Mouse (Mus musculus): Measurements from ENCODE around the gene Rae1. TPM values are rescaled to one million over a fixed set of nuclear protein-coding genes. Genes with fewer than 3 reads are reported as not detected.

Rae1 gene
- 10 to 100 TPM; 11.0 to 11.2 TPM for total RNA-seq (2021)
- long read RNA-seq, experiment 1, transcript Rae1-201 (12 exons, 1,742 nt): major isoform, 26 of 32 reads
- long read RNA-seq, experiment 1, partial matches to known transcripts: 0 of 32 reads
- long read RNA-seq, experiment 1, other reads (novel, unspliced or antisense): 6 of 32 reads
- long read RNA-seq, experiment 2, transcript Rae1-201 (12 exons, 1,742 nt): major isoform, 17 of 23 reads
- long read RNA-seq, experiment 2, partial matches to known transcripts: 1 of 23 reads
- long read RNA-seq, experiment 2, other reads (novel, unspliced or antisense): 5 of 23 reads

GRCm38 (mm10) chr2:172999630-173000284 lies at the start of gene Rae1:
Gene Rae1 (plus strand): TSS chr2:173000117.
- DNase-seq (ENCODE audit: low spot score): peak; percentile 98

DNA sequence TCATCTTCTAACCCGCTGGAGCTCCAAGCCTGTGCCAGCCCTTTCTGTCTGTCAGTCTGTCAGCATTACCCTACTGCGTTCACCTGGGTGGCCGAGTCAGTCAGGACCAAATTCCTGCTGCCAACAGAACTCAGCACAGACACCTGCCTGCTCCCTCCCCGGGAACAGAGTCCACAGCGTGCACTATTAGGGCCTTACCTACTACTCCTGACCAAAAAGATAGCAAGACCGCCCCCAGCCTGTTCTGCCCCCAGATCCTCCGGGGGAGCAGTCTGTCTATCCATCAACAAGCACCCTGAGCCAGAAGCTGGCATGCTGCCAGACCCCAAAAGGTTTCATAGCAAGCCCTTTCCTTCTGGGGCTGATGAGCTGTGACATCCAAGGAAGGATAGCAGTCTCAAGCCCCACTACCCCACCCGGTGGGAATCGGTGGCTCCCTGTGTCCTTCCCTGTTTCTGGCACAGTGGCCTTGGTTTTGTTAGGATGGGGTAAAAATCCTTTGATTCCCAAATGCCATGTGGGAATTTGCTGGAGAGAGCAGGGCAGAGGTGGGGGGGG lies 49.7 kb upstream of the Rae1 start:
- DNase-seq (ENCODE audit: low spot score): no peak

DNA sequence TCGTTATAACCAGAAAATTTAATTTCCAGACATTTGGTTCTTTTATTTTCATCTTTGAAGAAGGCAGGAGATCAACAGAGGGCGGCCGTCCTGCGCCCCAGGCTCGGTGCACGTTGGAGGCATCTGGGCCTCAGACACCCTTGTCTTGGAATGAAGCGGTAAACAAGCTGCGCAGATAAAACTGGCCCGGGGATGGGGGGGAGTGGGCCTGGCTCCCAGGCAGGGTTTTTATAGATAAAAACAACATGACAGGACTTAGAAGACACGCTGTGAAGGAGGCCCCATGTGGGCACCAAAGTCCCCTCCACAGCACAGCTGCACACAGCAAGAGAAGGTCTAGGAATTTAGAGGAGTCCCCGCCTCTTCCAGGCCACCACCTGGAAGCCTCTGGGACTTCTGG lies 49.2 kb upstream of the Rae1 start:
- DNase-seq (ENCODE audit: low spot score): no peak

DNA sequence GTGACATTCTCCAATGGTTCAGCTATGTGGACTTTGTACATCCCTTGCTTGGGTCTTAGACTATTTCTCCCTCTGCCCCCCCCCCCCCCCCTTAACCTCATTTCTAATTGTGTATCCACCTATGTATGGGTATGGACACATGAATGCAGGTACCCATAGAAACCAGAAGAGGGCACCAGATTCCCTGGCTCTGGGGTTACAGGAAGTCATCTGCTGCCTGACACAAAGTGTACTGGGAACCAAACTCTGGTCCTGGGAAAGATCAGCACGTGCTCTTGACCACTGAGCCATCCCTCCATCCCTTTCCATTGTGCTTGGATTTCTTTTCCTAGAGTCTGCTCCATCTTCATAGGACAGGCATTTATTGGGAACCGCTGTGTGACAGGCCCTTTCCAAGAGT lies 47.9 kb upstream of the Rae1 start:
- DNase-seq (ENCODE audit: low spot score): no peak

DNA sequence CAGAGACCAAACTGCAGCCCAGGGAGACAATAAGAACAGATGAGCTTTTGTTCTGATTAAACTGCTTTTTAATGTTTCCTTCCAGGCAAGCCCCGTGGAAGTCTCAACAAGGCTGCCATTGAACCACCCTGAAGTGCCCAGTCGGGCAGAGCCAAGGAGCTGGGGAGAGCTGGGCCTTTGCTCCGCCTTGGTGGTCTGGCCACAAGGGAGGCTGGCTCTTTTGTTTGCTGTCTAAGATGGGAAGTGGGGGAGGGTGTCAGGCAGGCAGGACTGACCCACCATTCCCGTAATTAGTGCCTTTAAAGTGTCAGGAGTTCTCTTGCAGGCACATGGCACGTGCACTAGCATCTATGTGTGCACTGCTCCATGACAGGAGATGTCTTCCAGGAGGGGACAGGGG lies 41.3 kb upstream of the Rae1 start:
- DNase-seq (ENCODE audit: low spot score): no peak

- no peak for DNase-seq (ENCODE audit: low spot score)
These were observed 40.7 kb upstream of the Rae1 start for GRCm38 (mm10) chr2:172959006-172959768.

- no peak for DNase-seq (ENCODE audit: low spot score)
These were observed 39.6 kb upstream of the Rae1 start for GRCm38 (mm10) chr2:172960350-172960749.

- DNase-seq (ENCODE audit: low spot score): no peak
These were observed 38.7 kb upstream of the Rae1 start for GRCm38 (mm10) chr2:172961211-172961610.

DNA sequence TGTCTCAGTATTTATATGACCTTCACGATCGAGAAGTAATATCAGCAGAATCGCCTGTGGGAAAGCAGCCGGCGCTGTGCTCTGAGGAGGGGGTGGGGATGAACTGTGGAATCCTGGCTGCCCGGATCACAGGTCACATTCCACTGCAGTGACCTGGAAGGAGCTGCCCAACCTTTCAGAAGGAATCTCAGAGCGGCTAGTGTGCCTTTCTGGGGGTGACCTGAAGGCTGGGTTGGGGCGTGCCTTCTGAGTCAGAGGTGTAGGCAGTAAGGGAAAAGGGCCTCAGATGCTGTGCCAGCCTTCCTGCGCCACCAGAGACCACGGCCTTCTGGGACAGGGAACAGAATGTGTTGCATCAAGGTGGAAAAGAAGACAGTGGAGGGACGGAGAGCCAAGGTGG lies 34.7 kb upstream of the Rae1 start:
- no peak for DNase-seq (ENCODE audit: low spot score)

DNA sequence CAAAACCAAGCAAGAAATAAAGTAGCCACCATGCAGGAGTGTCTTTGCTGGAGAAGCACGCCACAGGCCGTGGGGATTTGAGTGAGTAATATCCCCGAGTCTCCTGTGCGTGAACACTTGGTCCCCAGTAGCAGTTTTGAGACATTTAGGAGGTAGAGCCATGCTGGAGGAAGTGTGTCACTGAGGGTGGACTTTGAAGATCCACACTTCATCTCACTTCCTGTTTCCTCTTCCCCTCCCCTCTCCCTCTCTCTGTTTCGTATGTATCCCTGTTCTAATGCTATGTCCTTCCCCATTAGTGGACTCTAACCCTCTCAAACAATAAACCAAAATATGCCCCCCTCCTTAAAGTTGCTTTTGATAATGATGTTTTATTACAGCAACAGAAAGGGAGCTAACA lies 33.4 kb upstream of the Rae1 start:
- DNase-seq (ENCODE audit: low spot score): no peak

DNA sequence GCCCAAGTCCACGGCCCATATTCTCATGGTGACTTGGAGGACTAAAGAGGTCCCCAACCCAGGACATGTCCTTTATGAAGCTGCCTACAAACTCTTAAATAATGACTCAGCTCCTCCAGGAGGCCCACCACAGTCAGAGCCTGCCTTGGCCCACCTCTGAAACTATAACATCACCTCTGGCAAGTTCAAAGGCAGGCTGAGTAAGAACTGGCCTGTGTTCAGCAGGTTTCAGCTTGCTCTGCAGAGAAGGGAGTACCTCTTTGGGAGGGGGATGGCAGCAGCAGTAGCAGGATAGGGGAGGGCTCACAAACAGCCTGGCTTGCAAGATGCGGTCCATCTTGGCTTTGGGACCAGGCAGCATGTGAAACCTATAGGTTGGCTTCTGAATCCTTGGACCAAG lies 28.1 kb upstream of the Rae1 start:
- no peak for DNase-seq (ENCODE audit: low spot score)

DNA sequence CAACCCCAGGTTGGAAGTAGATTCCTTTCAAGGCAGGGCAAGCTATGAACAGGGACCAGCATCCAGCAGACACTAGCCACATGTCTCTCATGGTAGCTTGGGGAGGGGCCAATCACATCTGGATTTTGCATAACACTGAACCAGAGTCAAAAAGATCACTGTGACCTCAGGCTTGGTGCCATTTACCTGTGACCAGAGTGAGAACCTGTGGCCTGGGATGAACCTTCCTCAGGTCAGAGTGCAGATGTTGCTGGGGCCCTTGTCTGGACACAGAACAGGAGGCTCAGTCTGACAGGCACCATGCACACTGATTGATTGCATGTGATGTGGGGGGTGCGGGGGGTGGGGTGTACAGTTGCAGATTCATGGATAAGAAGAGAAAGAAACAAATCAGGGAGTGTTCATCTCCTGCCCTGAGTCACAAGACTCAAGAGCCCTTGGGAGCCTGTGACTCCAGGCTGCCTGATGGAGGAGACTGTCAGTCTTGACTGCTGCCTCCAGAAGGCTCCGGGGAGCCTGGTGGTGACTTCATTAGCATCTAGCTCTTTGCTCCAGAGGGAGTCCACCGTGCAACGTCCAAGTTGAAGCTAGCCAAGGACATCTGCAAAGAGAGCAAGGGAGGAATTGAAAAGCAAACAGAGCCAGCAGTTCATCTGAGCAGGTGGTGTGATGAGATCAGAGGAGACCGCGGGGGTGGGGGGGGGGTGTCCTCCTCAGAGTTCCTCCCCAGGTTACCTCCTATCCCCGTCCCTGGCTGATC lies 25.9 kb upstream of the Rae1 start:
- peak; percentile 42 for DNase-seq (ENCODE audit: low spot score)

DNA sequence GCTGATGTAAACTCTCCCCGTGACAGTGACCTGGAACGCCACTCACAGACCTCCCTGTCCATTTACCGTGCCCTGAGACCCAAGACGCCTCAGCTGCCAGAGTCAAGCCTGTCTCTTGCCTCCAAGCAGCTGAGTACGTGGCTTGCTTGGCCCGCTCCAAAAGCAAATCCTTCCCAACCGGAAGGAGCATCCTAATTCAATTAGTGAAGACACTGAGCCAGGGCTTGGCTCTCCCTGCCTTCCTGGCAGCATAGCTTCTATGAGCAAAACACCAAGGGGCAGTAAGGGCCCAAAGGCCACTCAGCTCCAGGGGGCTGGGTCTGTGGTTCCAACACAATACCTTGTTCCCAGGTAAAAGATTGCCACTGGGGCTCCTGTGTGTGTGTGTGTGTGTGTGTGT lies 25.2 kb upstream of the Rae1 start:
- peak; percentile 14 for DNase-seq (ENCODE audit: low spot score)

DNA sequence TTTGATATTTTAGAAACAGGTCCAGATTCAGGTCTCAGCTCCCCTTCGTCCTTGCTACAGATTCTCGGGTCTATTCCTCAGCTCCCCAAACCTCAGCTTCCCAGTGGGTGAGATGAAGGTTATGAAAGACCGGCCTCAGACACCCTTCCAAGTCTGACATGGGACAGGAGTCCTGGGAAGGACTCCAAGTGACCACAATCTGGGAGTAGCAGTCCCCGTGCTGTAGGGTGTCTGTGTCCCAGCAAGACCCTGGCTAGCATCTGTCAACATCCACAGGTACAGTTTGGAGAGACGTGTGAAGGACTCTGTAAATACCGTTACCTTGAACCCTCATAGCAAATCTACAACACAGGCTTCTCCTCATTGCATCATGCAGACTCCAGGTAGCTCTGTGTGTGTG lies 24.8 kb upstream of the Rae1 start:
- no peak for DNase-seq (ENCODE audit: low spot score)

DNA sequence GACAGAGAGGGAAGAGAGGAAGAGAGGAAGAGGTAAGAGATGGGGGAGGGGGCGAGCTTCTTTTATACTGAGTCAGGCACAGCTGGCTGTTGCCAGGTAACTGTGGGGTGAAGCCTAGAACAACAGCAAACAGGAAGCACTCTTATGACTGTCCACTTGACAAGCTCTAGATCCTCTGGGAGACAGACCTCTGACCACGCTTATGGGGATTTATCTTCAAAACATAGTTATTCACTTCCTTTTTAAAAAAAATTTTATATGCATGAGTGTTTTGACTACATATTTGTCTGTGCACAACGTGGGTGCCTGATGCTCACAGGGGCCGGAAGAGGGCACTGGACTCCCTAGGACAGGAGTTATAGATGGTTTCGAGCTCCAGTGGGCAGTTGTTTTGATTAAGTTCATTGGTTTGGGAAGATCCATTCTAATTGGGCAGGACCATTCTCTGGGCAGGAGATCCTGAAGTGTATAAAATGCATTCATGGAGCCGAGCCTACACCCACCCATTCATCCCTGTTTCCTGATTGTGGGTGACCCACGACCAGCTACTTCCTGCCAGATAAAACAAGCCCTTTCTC lies 23.2 kb upstream of the Rae1 start:
- no peak for DNase-seq (ENCODE audit: low spot score)

DNA sequence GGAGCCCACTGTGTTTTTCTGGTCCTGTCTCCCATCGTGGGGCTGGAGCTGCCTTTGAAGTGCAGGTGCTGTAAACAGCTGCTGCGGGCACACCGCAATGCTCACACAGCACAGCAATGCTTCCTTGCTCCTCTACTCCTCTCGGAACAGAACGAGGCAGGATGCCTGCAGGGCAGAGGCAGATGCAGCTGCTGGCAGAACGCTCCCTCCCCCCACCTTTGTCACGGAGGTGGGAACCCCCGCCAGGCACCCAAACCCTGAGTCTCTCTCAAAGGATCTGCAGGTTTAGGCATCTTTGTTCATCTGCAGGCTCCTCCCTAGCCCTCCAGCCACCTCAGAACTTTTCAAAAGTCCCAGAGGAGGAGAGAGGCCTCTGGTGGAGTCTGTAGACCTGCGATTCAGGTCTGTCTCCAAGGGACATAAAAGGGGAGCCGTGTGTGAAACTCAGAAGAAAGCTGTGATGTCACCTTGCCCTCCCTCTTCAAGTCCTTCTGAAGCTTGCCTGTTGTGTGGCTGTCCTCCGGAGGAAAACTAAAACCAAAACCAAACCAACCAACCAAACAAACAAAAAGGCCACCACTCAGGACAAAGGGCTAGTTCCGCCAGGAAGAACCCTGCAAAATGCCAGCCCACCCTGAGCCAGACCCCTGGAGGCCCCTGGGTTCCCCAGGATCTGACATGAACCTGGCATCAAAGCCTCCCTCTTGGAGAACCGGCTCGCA lies 22.3 kb upstream of the Rae1 start, which contains the start of gene Spo11:
Gene Spo11, plus strand, starts transcription at position 292 of the 722 bp plus-strand sequence.
- DNase-seq (ENCODE audit: low spot score): no peak

- no peak for DNase-seq (ENCODE audit: low spot score)
These were observed 21.7 kb upstream of the Rae1 start for GRCm38 (mm10) chr2:172978131-172978633.

DNA sequence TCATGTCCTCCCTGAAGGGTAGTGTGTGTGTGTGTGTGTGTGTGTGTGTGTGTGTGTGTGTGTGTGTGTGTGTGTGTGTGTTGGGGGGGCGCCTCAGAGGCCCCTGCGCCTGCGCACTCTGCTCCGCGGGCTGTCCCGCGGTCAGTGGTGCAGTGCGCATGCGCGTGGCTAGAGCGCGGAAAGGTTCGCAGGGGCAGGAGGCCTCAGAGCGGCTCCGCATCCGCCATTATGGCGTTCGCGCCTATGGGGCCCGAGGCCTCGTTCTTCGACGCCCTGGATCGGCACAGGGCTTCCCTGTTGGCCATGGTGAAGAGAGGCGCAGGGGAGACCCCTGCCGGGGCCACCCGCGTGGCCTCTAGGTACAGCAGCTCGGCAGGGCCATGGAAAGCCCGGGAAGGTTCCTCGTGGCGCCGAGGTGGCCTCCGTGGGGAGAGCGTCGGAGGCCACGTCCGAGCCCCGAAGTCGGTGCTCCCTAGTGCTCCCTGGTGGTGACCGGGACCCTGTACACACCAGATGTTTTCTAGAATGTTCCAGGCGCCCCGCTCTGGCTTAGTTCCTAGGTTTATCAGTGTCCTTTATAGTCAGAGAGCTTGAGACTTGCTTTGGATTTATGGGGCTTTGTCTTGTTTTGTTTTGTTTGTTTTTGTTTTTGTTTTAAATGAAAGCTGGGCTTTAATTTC lies 20.1 kb upstream of the Rae1 start:
- DNase-seq (ENCODE audit: low spot score): no peak

- DNase-seq (ENCODE audit: low spot score): no peak
These were observed 16.9 kb upstream of the Rae1 start for GRCm38 (mm10) chr2:172982776-172983561.

Data from gastrocnemius, adult 18-20 months (tissue).